ENCODE assay signal across 8 mouse cellular contexts in genomic region chr9:88521961-88522568, GRCm38 (mm10). TPM values are rescaled to one million over a fixed set of nuclear protein-coding genes. Genes with fewer than 3 reads are reported as not detected.
DNase-seq lines count a peak whose midpoint lies in the region; ATAC-seq and TF ChIP-seq lines count a peak whose summit lies in the region.

No protein-coding gene starts in this region.

- H3K4me2 ChIP-seq in heart, embryonic 15.5 days = peak overlapping the region; percentile 68
- peak overlapping the region; percentile 77 for H3K4me2 ChIP-seq in midbrain, embryonic 13.5 days (replicated peaks)

- peaks cover 11% of the 10 kb centered on the region for H3K4me1 ChIP-seq in heart, embryonic 15.5 days (replicated peaks)
- peaks cover 33% of the 10 kb centered on the region for H3K4me1 ChIP-seq in G1E (ENCODE audit: insufficient read depth, low read depth, low read length)
- H3K4me1 ChIP-seq in hindbrain, embryonic 10.5 days (replicated peaks) = peaks cover 17% of the 10 kb centered on the region
- peaks cover 26% of the 10 kb centered on the region for H3K4me1 ChIP-seq in midbrain, embryonic 13.5 days (replicated peaks)

- peak overlapping the region; percentile 89 for H3K27ac ChIP-seq in heart, embryonic 15.5 days
- H3K27ac ChIP-seq in hindbrain, embryonic 10.5 days = peak overlapping the region; percentile 95
- peak overlapping the region; percentile 95 for H3K27ac ChIP-seq in midbrain, embryonic 13.5 days

- peak overlapping the region; percentile 87 for H3K9ac ChIP-seq in heart, embryonic 15.5 days
- peak overlapping the region; percentile 95 for H3K9ac ChIP-seq in midbrain, embryonic 13.5 days (replicated peaks)

- no peaks in the 10 kb centered on the region for H3K9me3 ChIP-seq in heart, embryonic 15.5 days (replicated peaks)
- no peaks in the 10 kb centered on the region for H3K9me3 ChIP-seq in G1E (replicated peaks)
- H3K9me3 ChIP-seq in hindbrain, embryonic 10.5 days = no peaks in the 10 kb centered on the region
- no peaks in the 10 kb centered on the region for H3K9me3 ChIP-seq in midbrain, embryonic 13.5 days

- peak overlapping the region; percentile 81 for H3K4me3 ChIP-seq in heart, embryonic 15.5 days
- H3K4me3 ChIP-seq in G1E (ENCODE audit: low read depth, low read length) = peak overlapping the region; percentile 74
- peak overlapping the region; percentile 72 for H3K4me3 ChIP-seq in hindbrain, embryonic 10.5 days
- peak overlapping the region; percentile 90 for H3K4me3 ChIP-seq in midbrain, embryonic 13.5 days (replicated peaks)

- WGBS in heart, embryonic 15.5 days = 0% methylated on average over 10 of the region's 10 CpGs
- WGBS in hindbrain, embryonic 10.5 days = under 1% methylated on average over 10 of the region's 10 CpGs
- 0% methylated on average over 10 of the region's 10 CpGs for WGBS in midbrain, embryonic 13.5 days

- H3K36me3 ChIP-seq in heart, embryonic 15.5 days = peaks cover 17% of the 10 kb centered on the region; the same call in 1 of the 2 replicates
- peaks cover 18% of the 10 kb centered on the region for H3K36me3 ChIP-seq in G1E (replicated peaks)
- peaks cover 18% of the 10 kb centered on the region for H3K36me3 ChIP-seq in hindbrain, embryonic 10.5 days
- peaks cover 17% of the 10 kb centered on the region for H3K36me3 ChIP-seq in midbrain, embryonic 13.5 days

- H3K27me3 ChIP-seq in heart, embryonic 15.5 days = no peaks in the 10 kb centered on the region
- H3K27me3 ChIP-seq in G1E (ENCODE audit: insufficient read depth, low read length) = no peaks in the 10 kb centered on the region
- H3K27me3 ChIP-seq in hindbrain, embryonic 10.5 days (ENCODE audit: insufficient read depth, poor library complexity, severe bottlenecking) = no peaks in the 10 kb centered on the region
- H3K27me3 ChIP-seq in midbrain, embryonic 13.5 days = 0 out of 2 replicates have a peak, but pooled peaks cover 3% of the 10 kb centered on the region

- DNase-seq in heart, postnatal 4 days = no peak
- no peak for DNase-seq in G1E (ENCODE audit: low spot score)
- DNase-seq in hindbrain, embryonic 10.5 days (ENCODE audit: low spot score) = peak; percentile 10
- DNase-seq in adrenal gland, postnatal 10 days = no peak
- no peak for DNase-seq in cerebellum, adult 8-10 months

- no peak for ATAC-seq in heart, embryonic 15.5 days (replicated peaks; ENCODE audit: insufficient number of reproducible peaks, insufficient read depth, low FRiP score, low read depth)
- ATAC-seq in G1E (ENCODE audit: extremely low read depth, insufficient number of reproducible peaks, low FRiP score, poor library complexity, severe bottlenecking) = no peak
- no peak for ATAC-seq in midbrain, embryonic 13.5 days
- ATAC-seq in inflammation-experienced regulatory T-cells, adult 6 months = no peak

- no peak for TF ChIP-seq CTCF in G1E (IDR thresholded peaks at IDR 0.05; ENCODE audit: low read depth, low read length)

RNA-seq across cellular contexts. Expression of gene Zfp949, which starts 25.8 kb away (rescaled TPM):
- 7.6 and 9.0 TPM in 2 replicates for polyA plus RNA-seq in heart, embryonic 15.5 days (2015; fragmentation: Nextera tagmentation; extraction: Ambion mirVana)
- 1 to 10 TPM; 4.8 to 5.8 TPM for total RNA-seq in heart, postnatal 4 days (2021)
- 14.9 and 30.9 TPM in 2 replicates for total RNA-seq in G1E (2014; fragmentation: Nextera tagmentation)
- 13.6 and 14.0 TPM in 2 replicates for total RNA-seq in G1E (2017)
- polyA plus RNA-seq in G1E (2012) = 0.45 and 0.93 TPM in 2 replicates
- 7.6 and 9.0 TPM in 2 replicates for polyA plus RNA-seq in hindbrain, embryonic 10.5 days (2016; fragmentation: Nextera tagmentation; extraction: Ambion mirVana)
- 18.5 and 20.4 TPM in 2 replicates for polyA plus RNA-seq in midbrain, embryonic 13.5 days (2015; fragmentation: Nextera tagmentation; extraction: Ambion mirVana)
- 10 to 100 TPM in 2 of 3 experiments, 1 to 10 TPM in 1; 9.8 to 16.3 (median 16.3) TPM for polyA plus RNA-seq in inflammation-experienced regulatory T-cells, adult 6 months (2017; shearing (Covaris generic))
- 10 to 100 TPM in 1 of 2 experiments, 1 to 10 TPM in 1; 8.8 to 10.1 TPM for total RNA-seq in adrenal gland, postnatal 10 days (2021)

RNA-seq across cellular contexts. Expression of gene Syncrip, which starts 39.7 kb away (rescaled TPM):
- polyA plus RNA-seq in heart, embryonic 15.5 days (2015; fragmentation: Nextera tagmentation; extraction: Ambion mirVana) = 51.5 and 52.1 TPM in 2 replicates
- 100 to 1,000 TPM in 1 of 2 experiments, 10 to 100 TPM in 1; 96.9 to 107 TPM for total RNA-seq in heart, postnatal 4 days (2021)
- total RNA-seq in G1E (2014; fragmentation: Nextera tagmentation) = 251 and 283 TPM in 2 replicates
- 152 and 197 TPM in 2 replicates for total RNA-seq in G1E (2017)
- 148 and 152 TPM in 2 replicates for polyA plus RNA-seq in G1E (2012)
- 79.9 and 108 TPM in 2 replicates for polyA plus RNA-seq in hindbrain, embryonic 10.5 days (2016; fragmentation: Nextera tagmentation; extraction: Ambion mirVana)
- polyA plus RNA-seq in midbrain, embryonic 13.5 days (2015; fragmentation: Nextera tagmentation; extraction: Ambion mirVana) = 95.9 and 102 TPM in 2 replicates
- polyA plus RNA-seq in inflammation-experienced regulatory T-cells, adult 6 months (2017; shearing (Covaris generic)) = 100 to 1,000 TPM; 101 to 143 (median 101) TPM
- 10 to 100 TPM; 92.6 to 93.0 TPM for total RNA-seq in adrenal gland, postnatal 10 days (2021)

RNA-seq across cellular contexts. Expression of gene Trim43a, which starts 58.6 kb away (rescaled TPM):
- polyA plus RNA-seq in heart, embryonic 15.5 days (2015; fragmentation: Nextera tagmentation; extraction: Ambion mirVana) = 0.08 and 0.16 TPM in 2 replicates
- total RNA-seq in heart, postnatal 4 days (2021) = not detected
- 5.3 TPM in 1 of 2 replicates, not detected in the other for total RNA-seq in G1E (2014; fragmentation: Nextera tagmentation)
- 0.12 and 0.22 TPM in 2 replicates for total RNA-seq in G1E (2017)
- not detected in 2 replicates for polyA plus RNA-seq in G1E (2012)
- 0.09 and 0.13 TPM in 2 replicates for polyA plus RNA-seq in hindbrain, embryonic 10.5 days (2016; fragmentation: Nextera tagmentation; extraction: Ambion mirVana)
- 0.20 and 0.67 TPM in 2 replicates for polyA plus RNA-seq in midbrain, embryonic 13.5 days (2015; fragmentation: Nextera tagmentation; extraction: Ambion mirVana)
- not detected for polyA plus RNA-seq in inflammation-experienced regulatory T-cells, adult 6 months (2017; shearing (Covaris generic))
- under 1 TPM; 0.21 to 0.75 TPM for total RNA-seq in adrenal gland, postnatal 10 days (2021)
